Mouse (Mus musculus) heart, postnatal 0 days (tissue): ENCODE results near the gene 4933424G06Rik. TPM values are rescaled to one million over a fixed set of nuclear protein-coding genes. Genes with fewer than 3 reads are reported as not detected.

Experiments used
- ATAC-seq: fragments of 200-750 bp; cut with Nextera tagmentation; 2 replicates; pipeline ENCODE4 v1.8.0; 2017; ENCODE audit warnings: low read depth, moderate number of reproducible peaks, moderate library complexity; ENCODE audit not compliant: insufficient read depth
- DNase-seq: peaks from one replicate; pipeline ENCODE4 v3.0.0-alpha.2; 2016; ENCODE audit warnings: low spot score
- H3K27ac ChIP-seq: fragments of 300-500 bp; sonication (generic); 2 replicates; pipeline ENCODE4 v1.5.1; 2014; ENCODE audit warnings: low read depth, mild to moderate bottlenecking
- H3K27me3 ChIP-seq: fragments of 300-500 bp; sonication (generic); 2 replicates; pipeline ENCODE4 v1.6.1; 2014; ENCODE audit warnings: low read length, mixed read lengths; ENCODE audit not compliant: control insufficient read depth, insufficient read depth
- H3K36me3 ChIP-seq: fragments of 300-500 bp; sonication (generic); replicated peaks from 2 replicates; pipeline ENCODE4 v1.6.1; 2014; ENCODE audit warnings: low read length, mixed read lengths; ENCODE audit not compliant: control insufficient read depth, insufficient read depth
- H3K4me1 ChIP-seq: fragments of 300-500 bp; sonication (generic); 2 replicates; pipeline ENCODE4 v1.6.1; 2014; ENCODE audit warnings: antibody characterized with exemption; ENCODE audit not compliant: control insufficient read depth, insufficient read depth
- H3K4me2 ChIP-seq: fragments of 300-500 bp; sonication (generic); 2 replicates; pipeline ENCODE4 v1.6.1; 2014; ENCODE audit warnings: low read depth, mild to moderate bottlenecking, low read length, moderate library complexity
- H3K4me3 ChIP-seq: fragments of 300-500 bp; sonication (generic); 2 replicates; pipeline ENCODE4 v1.5.1; 2014; ENCODE audit warnings: low read depth, low read length
- H3K9ac ChIP-seq: fragments of 300-500 bp; sonication (generic); replicated peaks from 2 replicates; pipeline ENCODE4 v1.6.1; 2014; ENCODE audit warnings: low read depth, low read length, mixed read lengths
- H3K9me3 ChIP-seq: fragments of 300-500 bp; sonication (generic); replicated peaks from 2 replicates; pipeline ENCODE4 v1.6.1; 2016; ENCODE audit warnings: low read length; ENCODE audit not compliant: control insufficient read depth
- CTCF ChIP-seq: IDR thresholded peaks from 2 replicates; pipeline ENCODE4 v1.5.1; 2016; ENCODE audit warnings: antibody characterized with exemption, control low read depth, low read depth
- EP300 ChIP-seq: IDR thresholded peaks from 2 replicates; pipeline ENCODE4 v1.6.1; 2016; ENCODE audit warnings: antibody characterized with exemption, low read depth
- WGBS: fragments of 180-500 bp; shearing (Covaris S2); extraction: QIAGEN DNeasy Blood & Tissue Kit; methylation state at CpG from one replicate; pipeline ENCODE4 v1.1.7; 2014; 5-methylcytosine and 5-hydroxymethylcytosine counted together
- polyA plus RNA-seq: library from polyadenylated mRNA; unstranded; fragments of >200 nt; fragmentation: Nextera tagmentation; extraction: Ambion mirVana; gene quantifications from 2 replicates; pipeline ENCODE4 v1.2.1, GENCODE M21; 2015
- total RNA-seq: library from RNA; depleted of rRNA; stranded (reverse); fragments of >200 nt; gene quantifications from 2 replicates; pipeline ENCODE4 v1.2.3, GENCODE M21; 2014; ENCODE audit warnings: low replicate concordance

The 4933424G06Rik gene
- total and polyA plus RNA-seq, 2 experiments from 2014 or later = not detected

DNA sequence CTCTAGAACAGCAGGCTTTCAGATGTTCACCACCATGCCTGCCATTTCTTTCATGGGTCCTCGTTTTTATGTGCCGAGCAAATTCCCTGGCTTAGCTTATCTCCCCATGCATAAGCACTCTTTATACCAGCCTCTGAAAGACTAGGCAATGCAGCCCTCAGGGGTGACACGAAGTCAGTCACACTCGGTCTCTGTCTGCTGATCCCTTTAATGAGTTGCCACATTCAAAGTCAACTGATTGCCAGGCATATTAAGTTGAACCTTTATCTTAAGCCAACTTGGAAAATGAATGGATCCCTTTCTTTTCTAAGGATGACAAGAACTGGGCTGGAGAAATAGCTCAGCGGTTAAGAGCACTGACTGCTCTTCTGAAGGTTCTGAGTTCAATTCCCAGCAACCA, 29.3 kb downstream of the 4933424G06Rik start:
- H3K36me3 ChIP-seq = no peaks in the 10 kb centered on the region
- 64% methylated on average over 5 of the region's 5 CpGs for WGBS
- DNase-seq (no peak), ATAC-seq (no peak)
- no peak overlapping the region for H3K4me3 ChIP-seq
- H3K27me3 ChIP-seq = peaks cover 8% of the 10 kb centered on the region; the same call in 1 of the 2 replicates
- no peak overlapping the region for H3K27ac ChIP-seq
- no peak overlapping the region for H3K4me2 ChIP-seq
- no peaks in the 10 kb centered on the region for H3K9me3 ChIP-seq
- no peak overlapping the region for H3K9ac ChIP-seq
- H3K4me1 ChIP-seq = no peaks in the 10 kb centered on the region
- TF ChIP-seq EP300 = no peak
- no peak for TF ChIP-seq CTCF

DNA sequence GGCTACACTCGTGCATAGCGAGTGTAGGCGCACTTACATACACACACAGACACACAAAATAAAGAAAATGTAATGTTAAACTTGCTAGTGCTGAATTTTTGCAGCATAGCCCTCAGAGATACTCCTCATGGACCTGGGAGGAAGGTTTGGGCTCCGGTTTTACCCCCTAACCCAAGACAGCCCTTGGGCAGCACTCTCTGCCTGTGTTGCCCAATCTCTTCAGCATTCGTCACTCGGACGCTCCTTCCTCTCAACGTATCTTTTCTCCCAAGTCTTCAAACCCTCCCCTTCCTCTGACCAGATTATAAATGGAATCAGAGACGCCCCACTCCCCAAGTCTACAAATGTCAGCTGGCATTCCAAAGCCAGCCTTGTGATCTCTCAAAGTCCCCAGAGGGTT, 33.1 kb downstream of the 4933424G06Rik start:
- H3K4me2 ChIP-seq = no peak overlapping the region
- no peak for ATAC-seq

DNA sequence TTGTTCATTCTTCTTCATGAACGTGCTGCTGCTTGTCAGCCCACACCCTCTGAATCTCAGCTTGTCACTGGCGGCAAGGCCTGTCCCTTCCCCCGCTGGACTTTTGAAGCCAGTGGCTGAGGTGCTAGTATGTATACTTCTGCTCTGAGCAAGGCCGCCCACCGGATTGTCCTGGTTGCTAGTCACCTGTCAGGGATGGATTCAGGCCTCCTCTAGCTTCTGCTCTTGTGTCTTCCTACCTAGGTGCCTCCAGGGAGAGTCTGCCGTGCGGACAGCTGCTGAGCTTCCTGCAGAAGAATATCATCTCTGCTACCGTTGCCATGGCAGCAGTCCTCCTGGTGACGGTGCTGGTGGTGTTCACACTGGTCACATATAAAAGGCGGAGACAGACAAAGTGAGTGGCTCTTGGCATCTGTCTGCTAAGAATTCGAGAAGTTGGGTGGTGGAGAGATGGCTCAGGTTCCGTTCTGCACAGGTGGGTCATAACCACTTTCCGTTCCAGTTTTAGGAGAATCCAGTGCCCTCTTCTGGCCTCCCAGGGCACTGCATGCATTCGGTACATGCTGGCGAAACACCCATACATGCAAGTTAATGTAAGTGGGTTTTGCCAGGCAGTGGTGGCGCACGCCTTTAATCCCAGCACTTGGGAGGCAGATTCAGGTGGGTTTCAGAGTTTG, 34.5 kb downstream of the 4933424G06Rik start:
- WGBS = 28% methylated on average over 17 of the region's 17 CpGs
- H3K4me3 ChIP-seq = no peak overlapping the region
- no peaks in the 10 kb centered on the region for H3K9me3 ChIP-seq
- no peak overlapping the region for H3K9ac ChIP-seq
- TF ChIP-seq CTCF (peak; percentile 71), EP300 (no peak)
- H3K4me2 ChIP-seq = no peak overlapping the region
- H3K27me3 ChIP-seq = peaks cover 14% of the 10 kb centered on the region; the same call in 1 of the 2 replicates
- ATAC-seq = no peak
- H3K27ac ChIP-seq = no peak overlapping the region
- no peaks in the 10 kb centered on the region for H3K36me3 ChIP-seq
- DNase-seq = peak; percentile 5
- H3K4me1 ChIP-seq = no peaks in the 10 kb centered on the region

More for the DNA sequence above, 33.1 kb downstream of the 4933424G06Rik start:
- Histone ChIP-seq H3K27ac (no peak overlapping the region), H3K4me1 (no peaks in the 10 kb centered on the region), H3K27me3 (peaks cover 14% of the 10 kb centered on the region; the same call in 1 of the 2 replicates), H3K4me3 (no peak overlapping the region), H3K9me3 (no peaks in the 10 kb centered on the region), H3K36me3 (no peaks in the 10 kb centered on the region), H3K9ac (no peak overlapping the region)
- WGBS = 52% methylated on average over 9 of the region's 9 CpGs
- DNase-seq = no peak
- TF ChIP-seq CTCF = no peak
- TF ChIP-seq EP300 = no peak

DNA sequence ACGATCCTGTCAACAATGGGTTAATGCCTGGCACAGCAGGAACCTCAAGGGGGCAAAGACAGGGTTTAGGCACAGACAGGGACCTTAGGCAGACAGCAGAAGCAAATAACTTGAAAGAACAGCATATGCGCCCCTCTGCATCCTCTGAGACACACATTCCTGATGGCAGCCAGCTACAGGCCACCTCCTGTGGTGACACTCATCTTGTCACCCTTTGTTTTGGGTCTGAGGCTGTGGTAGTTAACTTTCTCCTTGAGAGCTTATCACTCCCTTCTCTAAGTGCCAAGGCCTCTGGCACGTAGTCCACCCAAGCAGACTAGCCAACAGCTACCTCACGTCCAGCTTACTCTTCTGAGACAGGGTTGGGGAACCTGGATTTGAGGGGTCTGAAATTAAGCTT, 35.7 kb downstream of the 4933424G06Rik start:
- Histone ChIP-seq H3K9me3 (no peaks in the 10 kb centered on the region), H3K9ac (no peak overlapping the region), H3K27ac (no peak overlapping the region), H3K4me3 (no peak overlapping the region), H3K4me2 (no peak overlapping the region), H3K27me3 (peaks cover 11% of the 10 kb centered on the region; the same call in 1 of the 2 replicates), H3K4me1 (no peaks in the 10 kb centered on the region), H3K36me3 (no peaks in the 10 kb centered on the region)
- ATAC-seq = no peak
- WGBS = 53% methylated on average over 4 of the region's 4 CpGs
- DNase-seq = no peak
- TF ChIP-seq EP300 (no peak), CTCF (no peak)

DNA sequence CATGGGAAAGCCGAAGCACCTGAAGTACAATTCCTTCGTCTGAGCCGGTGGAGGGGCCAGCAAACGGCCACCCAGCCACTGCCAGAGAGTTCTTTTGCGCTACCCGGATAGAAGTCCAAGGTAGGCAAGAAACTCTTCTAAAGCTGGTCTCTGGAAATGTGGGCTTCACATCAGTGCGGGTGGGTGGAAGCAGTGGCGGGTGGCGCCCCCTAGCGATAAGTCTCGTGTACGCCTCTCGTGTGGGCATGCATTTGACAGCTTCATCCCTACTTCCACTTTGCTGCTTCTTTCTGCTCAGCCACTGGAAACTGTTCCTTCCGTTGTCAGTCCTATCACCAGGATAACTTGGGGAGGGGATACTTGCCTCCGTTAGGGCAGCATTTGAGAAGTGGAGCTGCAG, 36.5 kb downstream of the 4933424G06Rik start:
- WGBS = 46% methylated on average over 15 of the region's 15 CpGs
- no peaks in the 10 kb centered on the region for H3K9me3 ChIP-seq
- no peak overlapping the region for H3K27ac ChIP-seq
- no peak for DNase-seq
- no peak overlapping the region for H3K4me3 ChIP-seq
- H3K27me3 ChIP-seq = peaks cover 11% of the 10 kb centered on the region; the same call in 1 of the 2 replicates
- H3K36me3 ChIP-seq = no peaks in the 10 kb centered on the region
- ATAC-seq = no peak
- H3K4me1 ChIP-seq = no peaks in the 10 kb centered on the region
- H3K9ac ChIP-seq = no peak overlapping the region
- TF ChIP-seq EP300 (no peak), CTCF (peak; percentile 33)
- no peak overlapping the region for H3K4me2 ChIP-seq
